Mouse (Mus musculus) spleen, adult 18-20 months (tissue): Measurements from ENCODE around the gene Coq3.
A peak's percentile ranks its signal among the peaks of the same experiment; 100 is the strongest.

Experiments used
- DNase-seq, 2 experiments: peaks; one replicate each; pipeline ENCODE4 v3.0.0; 2022; ENCODE audit warnings: mixed read lengths in 2 of 2

The Coq3 gene

DNA sequence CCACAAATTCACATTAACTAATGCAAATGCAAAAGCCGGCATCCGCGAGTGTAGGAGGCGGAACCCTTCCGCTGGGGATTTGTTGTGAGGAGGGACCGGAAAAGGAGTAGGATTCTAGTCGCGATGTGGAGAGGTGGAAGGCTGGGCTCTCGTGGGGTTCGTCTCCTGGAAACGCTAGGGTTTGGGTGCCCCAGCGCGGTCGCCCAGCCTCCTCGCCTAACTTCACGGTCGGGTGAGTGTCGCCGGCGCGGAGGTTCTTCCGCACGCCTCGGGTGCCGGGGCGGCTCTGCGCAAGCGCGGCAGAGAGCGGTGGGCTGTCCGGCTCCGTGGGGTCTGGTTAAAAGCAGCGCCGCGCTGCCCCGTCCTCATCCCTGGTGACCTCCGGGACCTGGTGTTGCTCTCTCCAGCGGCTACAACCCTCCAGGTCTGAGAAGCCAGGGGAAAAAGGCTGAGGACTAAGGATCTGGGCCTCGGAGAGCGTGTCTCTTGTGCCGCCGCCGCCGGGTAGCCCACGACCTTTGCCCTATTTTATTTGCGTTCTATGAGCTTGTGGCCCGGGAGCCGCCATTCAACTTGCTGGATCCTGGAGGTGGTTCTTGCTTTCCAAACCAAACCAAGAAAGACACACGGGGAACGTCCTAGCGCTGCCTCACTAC, at the start of gene Coq3:
Gene Coq3, plus strand, starts transcription at position 109 of the 656 bp plus-strand sequence.
- DNase-seq = peak; percentile 77 to 85

DNA sequence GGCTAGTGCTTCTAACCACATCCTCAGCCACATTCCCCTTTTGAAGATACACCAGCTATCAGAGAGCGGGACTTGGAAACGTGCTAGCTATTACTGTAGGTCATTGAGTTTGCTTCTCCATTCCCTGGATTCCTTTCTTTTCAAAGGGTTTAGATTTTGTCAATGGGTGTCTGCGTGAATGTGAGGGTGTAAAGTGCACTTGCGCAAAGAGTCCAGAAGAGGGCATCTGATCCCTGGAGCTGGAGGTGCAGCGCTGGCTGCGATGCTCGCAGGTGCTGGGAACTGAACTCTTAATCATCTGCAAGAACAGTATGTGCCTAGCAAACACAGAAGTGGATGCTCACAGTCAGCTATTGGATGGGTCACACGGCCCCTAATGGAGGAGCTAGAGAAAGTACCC, 46.6 kb upstream of the Coq3 start:
- no peak for DNase-seq

DNA sequence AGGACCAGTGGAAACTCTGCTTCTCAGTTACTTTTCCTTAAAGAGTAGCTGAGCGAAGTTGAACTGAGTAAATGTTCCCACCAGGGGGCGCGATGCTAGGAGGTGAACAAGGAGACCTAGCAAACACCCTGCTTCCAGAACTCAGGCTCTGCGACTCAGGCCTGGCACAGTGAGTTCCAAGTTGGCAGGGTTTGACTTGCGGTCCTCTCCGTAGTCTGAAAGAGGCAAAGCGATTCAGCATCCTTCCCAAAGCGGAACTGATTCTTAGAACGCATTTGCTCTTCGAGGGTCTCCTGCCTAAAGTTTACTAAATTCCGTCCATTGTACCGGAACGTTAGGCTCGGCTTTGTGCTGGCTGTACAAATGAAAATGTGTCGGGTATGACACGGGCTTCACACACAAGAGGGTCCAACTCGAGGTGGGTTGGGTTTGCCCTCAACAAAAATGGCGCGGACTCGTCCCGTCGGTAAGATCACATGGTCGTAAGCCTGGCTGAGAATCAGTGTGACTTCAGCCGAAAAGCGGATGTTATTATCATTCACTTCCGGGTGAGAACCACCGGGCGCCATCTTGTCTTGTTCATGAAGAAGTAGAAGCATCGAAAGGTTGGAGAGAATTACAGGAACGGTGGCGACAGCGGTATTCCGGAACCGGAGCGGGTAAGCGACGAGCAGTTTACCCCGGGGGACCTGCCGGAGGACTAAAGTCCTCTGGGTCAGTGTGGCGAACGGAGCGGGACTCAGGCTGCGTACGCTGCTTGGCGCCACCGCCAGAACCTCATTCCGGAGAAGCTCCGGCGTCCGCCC, 31.8 kb upstream of the Coq3 start, which contains the start of gene Pnisr:
Gene Pnisr, plus strand, starts transcription at position 103 of the 806 bp plus-strand sequence.
- peak; percentile 81 to 91 for DNase-seq

DNA sequence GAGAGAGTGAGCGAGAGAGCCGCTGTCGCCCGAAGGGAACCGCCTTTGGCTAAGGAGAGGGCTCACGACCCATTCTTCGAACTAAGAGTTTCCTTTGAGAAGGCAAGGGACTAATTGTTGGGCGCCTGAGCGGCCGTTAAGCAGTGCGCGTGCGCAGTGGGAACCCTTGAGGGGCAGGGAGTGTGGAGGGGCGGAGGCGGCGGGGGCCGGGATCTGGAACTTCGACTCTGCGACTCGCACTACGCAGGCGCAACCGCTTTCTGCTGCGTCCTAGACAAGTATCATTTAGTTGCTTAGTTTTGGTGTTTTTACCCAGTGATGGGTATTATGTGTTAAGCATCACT, 31.2 kb upstream of the Coq3 start:
- DNase-seq = peak; percentile 80 to 87

DNA sequence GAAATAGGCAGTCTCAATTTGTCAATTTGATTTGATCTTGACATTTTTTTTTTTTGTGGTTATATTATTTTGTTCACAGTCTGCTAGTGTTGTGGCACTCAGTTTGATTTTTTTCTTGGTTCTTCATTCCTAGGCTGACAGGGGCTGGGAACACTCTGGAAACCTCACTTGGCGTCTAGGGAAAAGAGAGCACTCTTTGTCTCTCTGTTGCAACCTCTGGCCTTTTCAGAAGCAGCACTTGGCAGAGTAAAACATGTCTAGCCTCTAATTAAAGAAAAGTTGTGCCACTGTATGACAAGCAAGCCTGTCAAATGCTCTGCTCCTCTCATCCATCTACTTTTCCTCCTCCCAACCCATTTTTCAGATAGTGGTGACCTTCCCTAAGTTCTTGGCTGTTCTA, 22.0 kb upstream of the Coq3 start:
- DNase-seq = no peak

DNA sequence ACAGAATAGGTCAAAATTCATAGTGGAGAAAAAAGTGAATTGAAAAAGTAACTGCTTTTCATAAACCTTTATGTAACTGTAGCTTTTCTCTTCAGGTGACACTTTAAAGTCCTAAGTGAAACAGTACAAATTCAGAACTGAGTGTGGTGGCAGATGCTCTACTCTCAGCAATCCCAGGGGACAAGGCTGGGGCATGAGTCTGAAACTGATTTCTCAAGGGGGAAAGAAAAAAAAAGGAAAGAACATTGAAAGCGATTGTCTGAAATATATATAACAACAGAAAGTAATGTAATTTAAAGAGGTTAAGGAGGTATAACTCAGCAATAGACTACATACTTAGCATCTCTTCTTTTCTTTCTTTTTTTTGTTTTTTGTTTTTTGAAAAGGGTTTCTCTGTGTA, 14.2 kb upstream of the Coq3 start:
- DNase-seq = no peak

DNA sequence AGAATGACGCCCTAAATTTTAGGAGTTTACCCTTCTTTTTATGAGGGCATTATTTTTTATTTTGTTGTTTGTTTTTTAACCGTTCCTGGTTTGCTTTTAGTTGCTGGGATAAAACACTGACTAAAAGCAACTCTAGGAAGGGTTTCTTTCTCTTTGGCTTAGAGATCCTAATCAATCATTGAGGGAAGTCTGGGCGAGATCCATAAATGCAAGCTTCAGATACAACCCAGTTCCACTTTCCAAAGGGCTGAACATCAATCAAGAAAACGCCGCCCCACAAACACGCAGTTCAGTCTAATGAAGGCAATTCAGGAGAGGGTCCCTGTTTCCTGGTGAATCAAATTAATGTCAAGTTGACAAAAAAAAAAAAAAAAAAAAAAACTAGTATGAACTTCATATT, 697 bp upstream of the Coq3 start:
- no peak for DNase-seq

DNA sequence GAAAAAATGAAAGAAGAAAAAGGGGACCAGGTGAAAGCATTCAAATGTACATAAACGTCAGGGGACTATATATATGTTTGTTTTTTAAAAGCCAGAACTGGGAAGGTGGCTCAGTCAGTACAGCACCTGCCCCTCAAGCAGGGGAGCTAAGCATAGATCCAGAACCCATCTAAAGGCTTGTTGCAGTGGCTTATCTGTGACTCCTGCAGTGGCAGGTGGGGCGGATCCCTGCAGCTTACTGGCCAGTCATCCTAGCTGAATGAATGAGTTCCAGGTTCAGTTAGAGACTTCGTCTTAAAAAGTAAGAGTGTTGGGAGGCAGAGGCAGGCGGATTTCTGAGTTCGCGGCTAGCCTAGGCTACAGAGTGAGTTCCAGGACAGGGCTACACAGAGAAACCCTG, 3.3 kb downstream of the Coq3 start:
- no peak for DNase-seq

DNA sequence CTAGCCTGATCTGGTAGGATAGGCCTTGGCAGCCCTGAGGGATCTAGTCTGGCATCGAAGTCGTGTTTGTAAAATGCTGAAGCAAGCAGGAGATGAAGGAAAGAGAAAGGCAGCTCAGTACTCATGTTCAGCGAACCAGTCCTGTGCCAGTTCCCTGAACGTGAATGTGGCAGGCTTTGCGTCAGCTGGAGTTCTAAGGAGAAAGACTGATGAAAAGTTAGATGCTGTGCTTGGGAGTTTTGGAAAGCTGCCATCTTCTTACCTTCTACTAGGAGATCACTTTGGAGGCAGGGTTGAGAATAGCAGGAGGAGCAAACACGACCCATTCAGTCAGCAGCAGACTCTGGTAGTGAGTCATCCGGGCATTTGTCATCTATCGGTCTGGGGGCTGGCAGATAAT, 6.4 kb downstream of the Coq3 start:
- no peak for DNase-seq

DNA sequence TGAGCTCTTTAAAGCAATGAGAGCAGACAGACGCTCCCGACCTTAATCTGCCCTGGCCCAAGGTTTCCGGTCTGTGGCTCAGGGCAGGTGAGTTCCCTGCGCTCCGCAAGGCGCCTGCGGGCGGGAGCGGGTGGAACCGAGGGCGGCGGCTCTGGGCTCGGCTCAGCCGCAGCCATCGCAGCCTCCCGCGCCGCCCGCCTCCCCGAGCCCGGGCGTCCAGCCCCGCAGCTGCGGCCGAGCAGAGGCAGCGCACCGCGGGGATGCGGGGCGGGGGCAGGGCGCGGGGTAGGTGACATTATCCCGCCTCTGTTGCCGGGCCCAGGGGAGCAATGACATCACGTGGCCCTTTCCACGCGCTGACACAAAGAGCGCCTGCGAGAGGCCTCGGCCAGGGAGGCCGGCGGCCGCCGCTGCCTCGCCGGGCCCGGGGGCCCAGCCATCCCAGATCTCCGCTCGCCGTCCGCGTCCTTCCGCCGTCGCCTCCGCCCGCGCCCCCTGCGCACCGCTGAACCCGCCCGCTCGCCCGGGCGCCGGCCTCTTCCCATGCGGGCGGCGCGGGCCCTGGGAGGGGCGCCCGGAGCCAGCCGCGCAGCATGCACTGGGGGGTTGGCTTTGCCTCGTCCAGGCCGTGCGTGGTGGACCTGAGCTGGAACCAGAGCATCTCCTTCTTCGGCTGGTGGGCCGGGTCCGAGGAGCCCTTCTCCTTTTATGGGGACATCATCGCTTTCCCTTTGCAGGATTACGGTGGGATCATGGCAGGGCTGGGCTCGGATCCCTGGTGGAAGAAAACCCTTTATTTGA, 51.7 kb downstream of the Coq3 start, which contains the start of gene Faxc:
Gene Faxc, plus strand, starts transcription at position 359 of the 801 bp plus-strand sequence.
- DNase-seq = peak in 1 of 2 experiments; percentile 11

DNA sequence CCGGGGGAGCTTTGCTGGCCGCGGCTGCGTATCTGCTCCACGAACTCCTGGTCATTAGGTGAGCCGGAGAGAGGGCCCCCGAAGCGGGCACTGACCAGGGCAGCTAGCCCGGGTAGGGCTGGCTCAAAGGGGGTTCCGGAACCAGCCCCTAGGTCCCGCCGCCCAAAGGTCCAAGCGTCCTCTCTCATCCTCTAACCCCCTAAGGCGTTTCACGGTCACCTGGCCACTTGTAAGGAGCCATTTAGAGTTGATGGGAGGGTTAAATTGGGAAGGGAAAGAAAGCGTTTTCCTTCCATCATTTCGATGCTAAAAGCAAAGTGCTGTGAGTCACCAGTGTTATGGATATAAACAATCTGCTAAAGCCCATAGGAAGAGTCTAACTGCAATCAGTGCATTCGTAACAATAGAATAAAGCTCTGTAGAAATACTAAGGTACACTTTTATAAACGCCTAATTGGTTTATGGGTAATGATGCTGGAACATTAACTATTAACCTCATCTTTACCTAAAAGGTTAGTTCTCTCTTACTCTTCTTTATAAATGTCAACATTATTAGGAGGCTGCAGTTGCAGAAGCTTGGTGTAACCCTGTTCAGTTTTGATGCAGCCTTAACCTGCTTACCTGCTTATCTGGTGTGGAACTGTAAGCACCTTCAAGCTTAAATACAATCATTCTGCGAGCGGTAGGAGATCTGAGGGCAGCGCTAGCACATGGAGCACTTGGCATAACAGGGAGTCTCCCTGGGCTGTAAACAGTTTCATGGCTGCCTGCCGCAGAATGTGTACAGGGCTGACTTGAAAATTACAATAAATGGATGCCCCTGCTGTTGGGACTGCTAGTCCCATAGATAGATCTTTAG, 52.5 kb downstream of the Coq3 start:
- no peak for DNase-seq

DNA sequence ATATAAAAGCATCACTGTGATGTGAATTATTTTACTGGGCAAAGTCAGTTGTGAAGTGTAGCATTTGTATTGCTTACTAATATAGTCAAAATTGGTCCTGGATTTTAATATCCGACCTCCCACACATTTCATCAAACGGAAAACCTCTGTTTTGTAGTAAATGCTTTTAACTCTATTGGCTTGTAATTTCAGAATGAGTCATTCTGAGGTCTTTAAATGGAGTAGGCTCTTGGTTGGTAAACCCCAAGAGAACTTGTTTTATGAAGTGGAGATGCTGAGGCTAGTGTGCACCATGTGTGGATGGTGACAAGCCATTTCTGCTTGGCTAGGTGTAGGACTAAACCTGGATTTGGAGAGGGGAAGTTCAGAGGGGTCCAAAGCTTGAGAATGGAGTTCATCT, 55.9 kb downstream of the Coq3 start:
- DNase-seq = no peak

DNA sequence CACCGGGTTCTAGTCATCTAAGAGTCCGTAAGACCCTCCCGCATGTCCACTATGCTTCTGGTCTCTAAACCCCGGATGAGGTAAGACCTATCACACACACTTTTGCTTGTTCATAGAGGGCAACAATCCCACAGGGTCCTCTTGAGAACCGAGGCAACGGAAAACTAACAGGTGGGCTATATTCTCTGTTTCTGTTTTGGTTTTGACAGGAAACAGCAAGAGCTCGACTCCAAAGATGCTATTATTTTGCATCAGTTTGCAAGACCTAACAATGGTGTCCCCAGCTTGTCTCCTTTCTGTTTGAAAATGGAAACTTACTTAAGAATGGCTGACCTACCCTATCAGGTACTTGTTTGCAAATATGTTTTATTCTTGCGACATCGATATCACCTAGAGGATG, 57.0 kb downstream of the Coq3 start:
- no peak for DNase-seq

DNA sequence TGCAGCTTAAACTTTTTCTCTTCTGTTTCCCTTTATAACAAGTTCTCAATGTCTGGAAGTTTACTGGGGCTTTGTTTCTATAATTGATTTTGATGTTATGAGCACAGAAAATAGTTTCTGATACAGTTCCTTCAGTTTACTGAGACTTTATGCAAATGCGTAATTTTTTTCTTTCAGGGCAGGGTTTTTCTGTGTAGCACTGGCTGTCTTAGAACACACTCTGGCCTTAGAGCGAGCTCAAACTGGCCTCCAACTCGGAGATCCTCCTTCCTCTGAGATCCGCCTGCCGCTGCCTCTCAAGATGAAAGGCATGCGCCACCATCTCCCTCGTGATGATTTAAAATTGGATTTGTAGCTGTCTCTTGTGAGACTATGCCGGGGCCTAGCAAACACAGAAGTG, 58.4 kb downstream of the Coq3 start:
- no peak for DNase-seq

DNA sequence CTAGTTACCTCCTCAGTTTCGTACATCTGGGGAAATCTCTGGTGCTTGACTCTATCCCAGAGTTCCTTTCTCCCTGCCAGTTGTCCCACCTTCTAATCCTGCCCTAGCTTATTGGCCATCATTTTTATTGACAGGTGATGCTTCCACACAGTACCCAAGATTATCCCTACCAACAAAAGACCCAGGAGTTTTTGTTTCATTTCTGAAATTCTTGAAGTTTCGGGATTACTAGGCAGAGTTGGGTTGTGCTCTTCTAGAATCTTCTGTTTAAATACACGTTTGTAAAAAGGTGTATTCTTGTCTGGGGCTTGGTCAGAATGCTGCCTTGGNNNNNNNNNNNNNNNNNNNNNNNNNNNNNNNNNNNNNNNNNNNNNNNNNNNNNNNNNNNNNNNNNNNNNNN, 65.2 kb downstream of the Coq3 start:
- no peak for DNase-seq

DNA sequence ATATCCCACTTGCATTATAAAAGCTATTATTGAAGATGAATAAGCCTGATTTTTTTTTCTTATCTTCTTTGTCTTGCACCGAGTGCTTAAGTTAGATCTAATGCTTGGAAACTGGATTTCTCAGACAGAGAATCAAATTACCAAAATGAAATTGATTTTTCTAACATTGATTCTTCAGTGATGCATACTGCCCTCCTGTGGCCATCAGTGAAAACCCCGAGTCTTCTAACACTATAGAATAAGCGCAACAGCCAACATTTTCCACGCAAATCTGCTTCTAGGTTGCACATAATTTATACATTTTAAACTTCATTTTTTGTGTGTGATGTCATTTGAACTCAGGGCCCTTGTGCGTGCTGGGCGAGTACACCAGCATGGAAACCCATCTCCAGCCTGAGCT, 72.0 kb downstream of the Coq3 start:
- peak in 1 of 2 experiments; percentile 23 for DNase-seq

DNA sequence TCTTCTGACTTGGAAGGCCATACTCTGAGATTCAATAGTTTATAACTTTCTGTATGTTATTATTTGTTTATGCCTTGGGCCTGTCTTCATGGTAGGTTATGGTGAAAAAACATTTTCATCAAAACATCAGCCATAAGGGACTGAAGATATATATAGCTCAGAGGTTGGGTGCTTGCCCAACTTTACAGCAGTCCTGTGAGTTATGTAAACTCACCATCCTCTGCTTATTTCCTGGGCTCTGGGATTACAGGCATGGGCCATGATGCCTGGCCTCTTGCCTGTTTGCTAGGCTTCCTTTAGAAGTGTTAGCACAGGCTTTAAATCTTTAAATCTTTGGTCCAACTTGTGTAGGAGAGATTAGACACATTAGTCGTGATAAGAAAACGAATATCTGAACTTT, 72.8 kb downstream of the Coq3 start:
- no peak for DNase-seq

DNA sequence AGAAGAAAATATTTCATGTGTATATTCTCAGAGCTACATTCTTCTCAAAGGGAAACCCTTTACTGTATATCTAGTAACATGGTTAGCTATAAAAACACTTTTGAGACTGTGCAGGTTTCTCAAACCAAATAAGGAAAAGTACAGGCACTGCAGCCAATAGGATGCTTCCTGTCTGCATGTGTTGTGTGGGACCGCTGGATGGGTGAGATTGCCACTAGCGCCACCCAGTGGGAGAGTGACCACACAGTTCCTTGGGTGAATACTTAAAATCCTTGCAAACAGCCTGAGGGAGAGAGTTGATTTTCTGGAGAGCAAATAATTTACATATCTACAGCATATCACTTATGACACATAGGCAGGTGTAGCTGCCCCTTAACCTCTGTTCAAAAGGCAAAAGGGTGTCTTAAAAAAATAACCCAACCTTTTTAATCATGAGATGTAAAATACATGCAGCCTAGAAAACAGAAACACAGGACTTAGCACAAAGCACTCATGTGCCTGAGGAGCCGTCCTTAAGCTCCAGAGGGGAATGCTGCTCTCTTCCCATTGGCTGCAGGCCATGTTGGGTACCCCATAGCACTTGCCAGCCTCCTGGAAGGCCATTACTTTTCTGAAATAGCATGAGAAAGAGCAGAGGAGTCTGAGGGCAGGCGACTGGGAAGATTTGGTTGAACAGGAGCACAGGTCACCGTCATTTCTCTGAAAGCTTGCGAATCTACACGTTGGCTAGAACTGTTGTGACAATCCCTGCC, 78.3 kb downstream of the Coq3 start:
- DNase-seq = peak in 1 of 2 experiments; percentile 10
